Mouse (Mus musculus) midbrain, embryonic 13.5 days (tissue): ENCODE results near the gene Zic4. TPM values are rescaled to one million over a fixed set of nuclear protein-coding genes. Genes with fewer than 3 reads are reported as not detected.

ENCODE experiments used
- ATAC-seq: fragments of 200-750 bp; cut with Nextera tagmentation; 2 replicates; pipeline ENCODE4 v1.8.0; 2017; ENCODE audit warnings: mild to moderate bottlenecking, moderate TSS enrichment, moderate library complexity
- H3K27ac ChIP-seq: fragments of 300-500 bp; sonication (generic); 2 replicates; pipeline ENCODE4 v1.5.1; 2015; ENCODE audit warnings: inconsistent platforms, mild to moderate bottlenecking, moderate library complexity
- H3K27me3 ChIP-seq: fragments of 300-500 bp; sonication (generic); 2 replicates; pipeline ENCODE4 v1.6.1; 2015; ENCODE audit warnings: mild to moderate bottlenecking, inconsistent platforms
- H3K36me3 ChIP-seq: fragments of 300-500 bp; sonication (generic); 2 replicates; pipeline ENCODE4 v1.6.1; 2015; ENCODE audit warnings: mild to moderate bottlenecking, inconsistent platforms
- H3K4me1 ChIP-seq: fragments of 300-500 bp; sonication (generic); replicated peaks from 2 replicates; pipeline ENCODE4 v1.6.1; 2015; ENCODE audit warnings: inconsistent platforms
- H3K4me2 ChIP-seq: fragments of 300-500 bp; sonication (generic); replicated peaks from 2 replicates; pipeline ENCODE4 v1.6.1; 2015; ENCODE audit warnings: moderate library complexity, mild to moderate bottlenecking, inconsistent platforms
- H3K4me3 ChIP-seq: fragments of 300-500 bp; sonication (generic); replicated peaks from 2 replicates; pipeline ENCODE4 v1.5.1; 2015; ENCODE audit warnings: mild to moderate bottlenecking, inconsistent platforms
- H3K9ac ChIP-seq: fragments of 300-500 bp; sonication (generic); replicated peaks from 2 replicates; pipeline ENCODE4 v1.6.1; 2015; ENCODE audit warnings: mild to moderate bottlenecking, inconsistent platforms
- H3K9me3 ChIP-seq: fragments of 300-500 bp; sonication (generic); 2 replicates; pipeline ENCODE4 v1.6.1; 2016; ENCODE audit warnings: mild to moderate bottlenecking, inconsistent platforms
- WGBS: fragments of 180-500 bp; shearing (Covaris S2); methylation state at CpG from one replicate; pipeline ENCODE4 v1.1.7; 2015; 5-methylcytosine and 5-hydroxymethylcytosine counted together
- polyA plus RNA-seq: library from polyadenylated mRNA; unstranded; fragments of >200 nt; fragmentation: Nextera tagmentation; extraction: Ambion mirVana; gene quantifications from 2 replicates; pipeline ENCODE4 v1.2.1, GENCODE M21; 2015

Gene Zic4
- polyA plus RNA-seq, 1 experiment from 2014 or later: 53.2 TPM

DNA sequence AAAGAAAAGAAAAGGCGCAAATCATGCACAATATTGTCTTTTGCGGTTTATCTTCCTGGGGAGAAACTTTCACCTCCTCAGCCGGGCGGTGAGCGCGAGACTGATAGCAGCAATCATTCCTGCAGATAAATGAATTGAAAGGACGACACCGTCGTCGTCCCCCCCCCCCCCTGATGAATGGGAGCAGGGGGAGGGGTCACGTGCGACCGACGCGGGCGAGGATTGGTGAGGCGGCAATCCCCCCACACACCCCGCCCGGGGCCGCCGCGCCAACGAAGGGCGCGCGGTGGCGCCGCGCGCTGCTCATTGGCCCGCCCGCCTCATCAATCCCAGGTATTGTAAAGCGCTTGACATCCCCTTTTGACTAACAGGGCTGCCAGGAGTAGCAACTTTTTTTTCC, 3.5 kb downstream of the Zic4 start, which contains the start of gene Zic1:
Gene Zic1 (minus strand): TSS at position 147 of the 400 bp plus-strand sequence.
- H3K4me3 ChIP-seq: peak within 1 kb of the TSS; percentile 72
- H3K27me3 ChIP-seq: peaks cover 57% of the 10 kb centered on the region
- peak within 1 kb of the TSS; percentile 94 for H3K27ac ChIP-seq
- ATAC-seq: peak; percentile 83
- H3K36me3 ChIP-seq: no peaks in the 10 kb centered on the region
- H3K9ac ChIP-seq: peak within 1 kb of the TSS; percentile 98
- H3K4me2 ChIP-seq: peak within 1 kb of the TSS; percentile 55
- H3K4me1 ChIP-seq: peaks cover 19% of the 10 kb centered on the region
- no peaks in the 10 kb centered on the region for H3K9me3 ChIP-seq
- under 1% methylated on average over 33 of the region's 33 CpGs for WGBS

- ATAC-seq: 0 out of 2 replicates have a peak, but pooled peaks have one; percentile 9
- peak overlapping the region; percentile 55 for H3K4me2 ChIP-seq
- H3K27me3 ChIP-seq: peaks cover 64% of the 10 kb centered on the region
- no peaks in the 10 kb centered on the region for H3K9me3 ChIP-seq
- H3K4me1 ChIP-seq: peaks cover 19% of the 10 kb centered on the region
- H3K4me3 ChIP-seq: peak overlapping the region; percentile 72
- peak overlapping the region; percentile 89 for H3K27ac ChIP-seq
- H3K9ac ChIP-seq: peak overlapping the region; percentile 67
- H3K36me3 ChIP-seq: no peaks in the 10 kb centered on the region
- under 1% methylated on average over 16 of the region's 18 CpGs for WGBS
Observed at GRCm38 (mm10) chr9:91366226-91366998, 4.2 kb downstream of the Zic4 start.

DNA sequence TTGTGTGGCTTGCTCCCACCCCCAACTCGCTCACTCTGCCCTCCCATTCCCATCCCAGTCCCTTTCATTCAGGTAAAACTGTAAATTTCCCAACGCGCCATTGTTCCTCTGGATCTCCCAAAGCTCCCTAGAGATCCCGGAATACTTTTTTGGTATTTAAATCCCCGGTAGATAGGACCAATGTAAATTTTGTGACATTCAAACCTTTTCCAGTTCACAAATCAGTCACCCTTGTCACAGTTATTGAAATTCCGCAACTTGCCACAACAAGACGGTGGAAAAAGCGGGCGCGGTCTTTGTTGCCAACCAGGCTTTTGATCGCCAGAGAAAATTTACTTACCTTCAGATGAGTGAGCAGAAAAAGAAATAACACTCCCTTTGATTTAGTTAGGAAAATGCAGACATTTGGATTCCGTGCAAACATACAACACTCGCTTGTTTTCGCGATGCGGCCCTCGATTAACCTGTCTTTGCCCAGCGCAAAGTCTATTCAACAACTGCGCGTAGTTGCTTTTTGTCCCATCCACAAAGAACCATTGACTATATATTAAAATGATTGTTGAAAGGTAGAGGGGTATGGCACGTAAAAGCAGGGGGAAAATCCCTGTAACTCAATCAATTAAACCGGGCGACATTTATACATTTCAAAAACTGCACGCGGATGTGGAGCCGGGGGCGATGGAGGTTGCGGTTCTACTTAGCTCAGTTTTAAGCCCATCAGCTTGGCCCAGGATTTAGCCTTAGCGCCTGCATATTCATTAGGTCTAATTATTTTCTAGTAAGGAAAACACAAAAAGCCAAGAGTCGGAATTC, 5.0 kb downstream of the Zic4 start:
- Histone ChIP-seq H3K4me1 (peaks cover 14% of the 10 kb centered on the region), H3K36me3 (no peaks in the 10 kb centered on the region), H3K27ac (peak overlapping the region; percentile 89), H3K27me3 (peaks cover 69% of the 10 kb centered on the region), H3K9me3 (no peaks in the 10 kb centered on the region), H3K4me3 (peak overlapping the region; percentile 72), H3K4me2 (peak overlapping the region; percentile 55), H3K9ac (peak overlapping the region; percentile 67)
- under 1% methylated on average over 30 of the region's 30 CpGs for WGBS
- ATAC-seq: no peak

DNA sequence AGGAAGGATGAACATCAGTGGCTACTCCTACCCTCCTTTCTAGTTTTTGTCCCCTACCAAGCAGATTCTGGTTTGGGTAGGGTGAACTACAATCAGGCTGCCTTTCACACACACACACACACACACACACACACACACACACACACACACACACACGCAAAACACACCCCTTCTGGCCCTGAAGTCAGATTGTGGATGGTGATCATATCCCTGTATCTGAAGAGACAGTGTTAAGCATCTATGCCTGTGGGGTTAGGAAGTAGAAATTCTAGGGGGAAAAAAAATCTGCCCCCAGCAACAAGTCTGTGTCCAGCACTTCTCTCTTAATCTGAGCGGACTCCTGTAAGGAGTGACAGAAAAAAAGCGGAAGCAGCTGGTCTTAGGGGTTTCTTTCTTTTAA, 5.9 kb downstream of the Zic4 start:
- Histone ChIP-seq H3K4me1 (peaks cover 13% of the 10 kb centered on the region), H3K36me3 (no peaks in the 10 kb centered on the region), H3K27me3 (peaks cover 74% of the 10 kb centered on the region), H3K27ac (peak overlapping the region; percentile 89), H3K4me2 (peak overlapping the region; percentile 55), H3K9ac (peak overlapping the region; percentile 72), H3K4me3 (peak overlapping the region; percentile 36), H3K9me3 (no peaks in the 10 kb centered on the region)
- no peak for ATAC-seq
- WGBS: 0% methylated on average over 3 of the region's 3 CpGs

DNA sequence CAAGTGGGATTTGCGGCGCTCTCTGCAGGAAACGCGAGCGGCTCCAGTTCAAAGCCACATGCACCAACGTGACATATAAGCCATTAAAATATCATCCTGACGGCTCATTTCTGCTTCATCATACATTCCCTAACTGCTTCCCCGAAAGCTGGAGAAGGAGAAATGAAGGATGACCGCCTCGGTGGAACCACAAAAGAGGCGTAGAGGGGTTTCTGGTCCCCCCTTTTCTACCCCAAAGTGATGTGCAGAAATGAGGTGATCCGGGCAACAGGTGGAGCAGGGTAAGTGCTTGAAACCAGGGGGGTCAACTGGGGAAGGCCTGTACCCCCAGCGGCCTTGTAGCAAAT, 6.7 kb downstream of the Zic4 start:
- WGBS: 8% methylated on average over 13 of the region's 13 CpGs
- Histone ChIP-seq H3K36me3 (no peaks in the 10 kb centered on the region), H3K4me2 (peak overlapping the region; percentile 55), H3K27ac (peak overlapping the region; percentile 89), H3K9me3 (no peaks in the 10 kb centered on the region), H3K27me3 (peaks cover 71% of the 10 kb centered on the region), H3K4me3 (peak overlapping the region; percentile 36), H3K9ac (peak overlapping the region; percentile 72), H3K4me1 (peaks cover 13% of the 10 kb centered on the region)
- ATAC-seq: no peak

- H3K4me2 ChIP-seq: peak overlapping the region; percentile 55
- H3K27me3 ChIP-seq: peaks cover 71% of the 10 kb centered on the region
- no peaks in the 10 kb centered on the region for H3K9me3 ChIP-seq
- peaks cover 10% of the 10 kb centered on the region for H3K4me1 ChIP-seq
- peak overlapping the region; percentile 89 for H3K27ac ChIP-seq
- 5% methylated on average over 25 of the region's 26 CpGs for WGBS
- H3K4me3 ChIP-seq: peak overlapping the region; percentile 36
- no peaks in the 10 kb centered on the region for H3K36me3 ChIP-seq
- ATAC-seq: no peak
- H3K9ac ChIP-seq: peak overlapping the region; percentile 72
Observed at GRCm38 (mm10) chr9:91369293-91369991, 7.2 kb downstream of the Zic4 start.

GRCm38 (mm10) chr9:91370191-91370708, 8.0 kb downstream of the Zic4 start:
- Histone ChIP-seq H3K27me3 (peaks cover 78% of the 10 kb centered on the region), H3K4me3 (peak overlapping the region; percentile 36), H3K27ac (peak overlapping the region; percentile 89), H3K36me3 (no peaks in the 10 kb centered on the region), H3K4me1 (peaks cover 6% of the 10 kb centered on the region), H3K9ac (peak overlapping the region; percentile 72), H3K9me3 (no peaks in the 10 kb centered on the region), H3K4me2 (peak overlapping the region; percentile 55)
- WGBS: 16% methylated on average over 6 of the region's 6 CpGs
- no peak for ATAC-seq

GRCm38 (mm10) chr9:91371011-91371410, 8.8 kb downstream of the Zic4 start:
- Histone ChIP-seq H3K4me3 (peak overlapping the region; percentile 36), H3K27ac (peak overlapping the region; percentile 89), H3K4me1 (peaks cover 6% of the 10 kb centered on the region), H3K36me3 (no peaks in the 10 kb centered on the region), H3K27me3 (peaks cover 86% of the 10 kb centered on the region), H3K9ac (peak overlapping the region; percentile 72), H3K9me3 (no peaks in the 10 kb centered on the region), H3K4me2 (peak overlapping the region; percentile 55)
- no peak for ATAC-seq

- Histone ChIP-seq H3K4me2 (peak overlapping the region; percentile 55), H3K9me3 (no peaks in the 10 kb centered on the region), H3K4me1 (peaks cover 6% of the 10 kb centered on the region), H3K4me3 (peak overlapping the region; percentile 22; the same call in 1 of the 2 replicates), H3K27ac (peak overlapping the region; percentile 89), H3K36me3 (no peaks in the 10 kb centered on the region), H3K9ac (no peak overlapping the region), H3K27me3 (peaks cover 88% of the 10 kb centered on the region)
- 25% methylated on average over 4 of the region's 4 CpGs for WGBS
- no peak for ATAC-seq
Observed at GRCm38 (mm10) chr9:91371608-91372007, 9.4 kb downstream of the Zic4 start.

DNA sequence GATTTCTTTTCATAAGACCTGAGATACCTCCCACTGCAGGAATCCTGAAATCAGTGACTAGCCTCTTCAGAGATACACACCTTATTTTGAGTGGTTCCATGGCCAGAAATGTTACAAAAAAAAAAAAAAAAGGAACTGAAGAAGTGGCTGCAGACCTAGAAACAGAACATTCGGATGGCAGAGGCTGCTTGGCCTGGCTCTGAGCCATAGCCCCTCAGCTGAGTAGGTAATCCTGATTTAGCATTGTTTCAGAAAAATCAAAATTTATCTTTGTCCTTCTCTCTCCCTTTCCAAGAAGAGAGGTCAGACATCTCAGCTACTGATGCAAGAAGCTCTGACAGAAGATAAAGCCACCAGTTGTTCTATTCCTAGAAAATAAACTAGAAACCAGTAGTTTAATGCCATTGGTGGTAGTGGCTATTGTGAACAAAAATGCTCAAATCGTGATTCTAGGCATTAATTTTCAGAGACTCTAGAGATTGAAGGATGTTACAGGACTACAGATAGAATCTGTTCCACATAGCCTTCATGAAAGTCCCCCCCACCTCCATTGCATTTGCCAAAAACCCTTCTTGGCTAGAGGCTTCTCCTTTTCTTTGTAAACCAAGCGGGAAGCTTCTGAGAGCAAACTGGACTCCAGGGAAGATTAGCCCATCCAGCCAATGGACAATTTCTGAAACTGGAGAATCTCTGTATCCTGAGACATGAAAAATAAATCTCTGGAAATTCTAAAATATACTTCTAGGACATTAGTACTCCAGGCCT, 11.8 kb downstream of the Zic4 start:
- ATAC-seq: no peak
- H3K36me3 ChIP-seq: no peaks in the 10 kb centered on the region
- H3K4me2 ChIP-seq: peak overlapping the region; percentile 2; the same call in 1 of the 2 replicates
- peaks cover 95% of the 10 kb centered on the region for H3K27me3 ChIP-seq
- peaks cover 17% of the 10 kb centered on the region for H3K4me1 ChIP-seq
- no peaks in the 10 kb centered on the region for H3K9me3 ChIP-seq
- no peak overlapping the region for H3K4me3 ChIP-seq
- 0 out of 2 replicates have a peak overlapping the region, but pooled peaks have one; percentile 39 for H3K27ac ChIP-seq
- H3K9ac ChIP-seq: no peak overlapping the region
- WGBS: 34% methylated on average over 3 of the region's 3 CpGs

DNA sequence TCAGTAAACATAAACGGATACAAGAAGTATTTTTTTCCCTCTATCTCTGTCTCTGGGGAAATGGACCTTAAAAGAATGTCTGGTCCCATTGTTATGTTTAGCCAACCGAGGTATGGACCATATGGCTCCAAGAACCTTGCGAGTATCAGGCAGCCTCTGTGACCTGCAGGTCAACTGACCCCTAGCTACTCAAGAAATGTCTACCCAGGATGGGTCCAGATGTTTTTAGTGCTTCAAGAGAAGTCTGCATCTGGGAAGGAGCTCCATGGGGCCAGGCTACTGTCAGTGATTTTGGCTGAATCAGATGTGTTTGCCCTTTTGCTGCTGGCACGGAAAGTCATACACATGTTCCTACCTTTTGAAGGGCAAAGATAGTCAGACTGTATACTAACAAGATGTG, 12.5 kb downstream of the Zic4 start:
- peak overlapping the region; percentile 14; the same call in 1 of the 2 replicates for H3K4me2 ChIP-seq
- no peak overlapping the region for H3K4me3 ChIP-seq
- no peak for ATAC-seq
- 12% methylated on average over 4 of the region's 4 CpGs for WGBS
- H3K4me1 ChIP-seq: peaks cover 16% of the 10 kb centered on the region
- no peaks in the 10 kb centered on the region for H3K36me3 ChIP-seq
- H3K27me3 ChIP-seq: peaks cover 95% of the 10 kb centered on the region
- H3K9me3 ChIP-seq: no peaks in the 10 kb centered on the region
- no peak overlapping the region for H3K27ac ChIP-seq
- no peak overlapping the region for H3K9ac ChIP-seq
